In genomic region chr4:48782686-48783085, GRCm38 (mm10) we compare ENCODE assay signal across 22 mouse cellular contexts.
A peak's percentile ranks its signal among the peaks of the same experiment; 100 is the strongest.
DNase-seq lines count a peak whose midpoint lies in the region; ATAC-seq and TF ChIP-seq lines count a peak whose summit lies in the region.
"Had no signal": no experiment of that assay in that cellular context is flagged by ENCODE, and none has a peak within 500 bp of the region (broad histone marks: within the 10 kb centered on the region; RNA-seq: fewer than 3 reads in every experiment).

No protein-coding gene starts in this region.

- H3K36me3 ChIP-seq in heart, adult 2 months (ENCODE audit: control insufficient read depth, insufficient read depth, low read length), result no peaks in the 10 kb centered on the region
- no peaks in the 10 kb centered on the region for H3K36me3 ChIP-seq in hindbrain, postnatal 0 days (ENCODE audit: insufficient read depth, low read length)
- H3K36me3 ChIP-seq in hindbrain, embryonic 10.5 days, result no peaks in the 10 kb centered on the region
- H3K36me3 ChIP-seq: embryonic facial prominence, embryonic 12.5 days; forebrain, embryonic 10.5 days had no signal

- no peak overlapping the region for H3K4me2 ChIP-seq in hindbrain, postnatal 0 days (ENCODE audit: low read depth, low read length)
- H3K4me2 ChIP-seq: embryonic facial prominence, embryonic 12.5 days; forebrain, embryonic 13.5 days; heart, embryonic 11.5 days had no signal

- intact Hi-C loops in heart, adult 2 months (cut with DNase I), result no loop called here

- H3K4me1 ChIP-seq in heart, adult 2 months (ENCODE audit: control insufficient read depth, insufficient read depth, low read length), result no peaks in the 10 kb centered on the region
- H3K4me1 ChIP-seq in hindbrain, postnatal 0 days (ENCODE audit: insufficient read depth, low read length), result no peaks in the 10 kb centered on the region
- 0 out of 2 replicates have a peak, but pooled peaks cover 7% of the 10 kb centered on the region for H3K4me1 ChIP-seq in hindbrain, embryonic 10.5 days (replicated peaks)
- H3K4me1 ChIP-seq: embryonic facial prominence, embryonic 12.5 days had no signal

- H3K9ac ChIP-seq in heart, adult 2 months (ENCODE audit: low read depth, low read length), result no peak overlapping the region
- no peak overlapping the region for H3K9ac ChIP-seq in hindbrain, postnatal 0 days (replicated peaks; ENCODE audit: low read length)
- H3K9ac ChIP-seq: embryonic facial prominence, embryonic 12.5 days; forebrain, embryonic 13.5 days had no signal

- TF ChIP-seq POLR2A in heart, adult 2 months (IDR thresholded peaks at IDR 0.05; ENCODE audit: insufficient read depth, low read depth, low read length), result no peak
- TF ChIP-seq POLR2A in brain, embryonic 14.5 days (IDR thresholded peaks at IDR 0.05; ENCODE audit: borderline replicate concordance, extremely low read depth, insufficient read depth, insufficient read length, poor library complexity, severe bottlenecking), result no peak

- 65% methylated on average over 3 of the region's 3 CpGs for WGBS in heart, adult 2 months
- WGBS in hindbrain, postnatal 0 days, result 30% methylated on average over 3 of the region's 3 CpGs
- 57% methylated on average over 3 of the region's 3 CpGs for WGBS in hindbrain, embryonic 10.5 days

- no peaks in the 10 kb centered on the region for H3K9me3 ChIP-seq in hindbrain, postnatal 0 days (ENCODE audit: low read length)
- no peaks in the 10 kb centered on the region for H3K9me3 ChIP-seq in hindbrain, embryonic 10.5 days
- H3K9me3 ChIP-seq: embryonic facial prominence, embryonic 12.5 days; forebrain, embryonic 10.5 days; forebrain, embryonic 13.5 days had no signal

- ATAC-seq in hindbrain, postnatal 0 days, result no peak
- ATAC-seq in erythroid progenitor cell, adult 5-6 weeks (replicated peaks; ENCODE audit: low FRiP score, poor library complexity, severe bottlenecking), result no peak
- ATAC-seq: activated CD4-positive, CD25-positive, alpha-beta regulatory T cell, adult 4 months; CD4-positive, CD25-positive, alpha-beta regulatory T cell, adult 4 months; forebrain, embryonic 13.5 days; intestine, postnatal 0 days had no signal

- TF ChIP-seq CTCF in heart, adult 2 months (IDR thresholded peaks at IDR 0.05), result no peak
- TF ChIP-seq CTCF in hindbrain, postnatal 0 days (IDR thresholded peaks at IDR 0.05; ENCODE audit: low read depth), result no peak
- no peak for TF ChIP-seq CTCF in brain, embryonic 14.5 days (IDR thresholded peaks at IDR 0.05; ENCODE audit: borderline replicate concordance, extremely low read depth, insufficient read depth, insufficient read length)

- H3K79me2 ChIP-seq in heart, adult 2 months (replicated peaks; ENCODE audit: control insufficient read depth, insufficient read depth, low read length), result no peaks in the 10 kb centered on the region

- H3K4me3 ChIP-seq in heart, adult 2 months, result no peak overlapping the region
- no peak overlapping the region for H3K4me3 ChIP-seq in hindbrain, postnatal 0 days (ENCODE audit: low read length)
- no peak overlapping the region for H3K4me3 ChIP-seq in hindbrain, embryonic 10.5 days
- H3K4me3 ChIP-seq: embryonic facial prominence, embryonic 12.5 days; erythroblast, embryonic 14.5 days; forebrain, embryonic 10.5 days; forebrain, embryonic 13.5 days had no signal

- no peak for TF ChIP-seq EP300 in heart, adult 2 months (IDR thresholded peaks at IDR 0.05; ENCODE audit: insufficient read depth, low read depth, low read length)

- DNase-seq in heart, adult 11 months, result peak; percentile 61
- DNase-seq in heart, adult 2 months, result no peak
- DNase-seq in hindbrain, postnatal 0 days (ENCODE audit: low spot score), result peak; percentile 29
- no peak for DNase-seq in hindbrain, embryonic 10.5 days (ENCODE audit: low spot score)
- DNase-seq in Muller cell, postnatal 12 days (ENCODE audit: inconsistent ontology term), result peak; percentile 81
- peak; percentile 69 for DNase-seq in brain, embryonic 14.5 days (ENCODE audit: low read depth)
- no peak for DNase-seq in spleen, postnatal 36 days (ENCODE audit: low spot score in 2 of 2)
- DNase-seq: adrenal gland, adult 8-10 months; adrenal gland, postnatal 25 days; cerebellum, adult 18-20 months; cerebellum, adult 9-10 months; cerebellum, postnatal 14 days; gastrocnemius, postnatal 25 days had no signal

- no peaks in the 10 kb centered on the region for H3K27me3 ChIP-seq in heart, adult 2 months (ENCODE audit: control insufficient read depth, insufficient read depth, low read length)
- H3K27me3 ChIP-seq in hindbrain, postnatal 0 days (ENCODE audit: insufficient read depth, low read length), result no peaks in the 10 kb centered on the region
- no peaks in the 10 kb centered on the region for H3K27me3 ChIP-seq in hindbrain, embryonic 10.5 days (ENCODE audit: insufficient read depth, poor library complexity, severe bottlenecking)
- H3K27me3 ChIP-seq: embryonic facial prominence, embryonic 12.5 days; forebrain, embryonic 13.5 days had no signal

- no peak overlapping the region for H3K27ac ChIP-seq in heart, adult 2 months
- H3K27ac ChIP-seq in hindbrain, postnatal 0 days, result no peak overlapping the region
- no peak overlapping the region for H3K27ac ChIP-seq in hindbrain, embryonic 10.5 days
- H3K27ac ChIP-seq: embryonic facial prominence, embryonic 12.5 days; forebrain, embryonic 10.5 days; forebrain, embryonic 13.5 days had no signal

Comparison
In these comparisons a context has a peak if more than half of its experiments do, and no peak if none do; other contexts are left out.
1. DNase-seq: peak in heart, adult 11 months (single experiment), hindbrain, postnatal 0 days (single experiment), Muller cell, postnatal 12 days (single experiment) and brain, embryonic 14.5 days (single experiment); none in heart, adult 2 months (0 of 2), hindbrain, embryonic 10.5 days (single experiment) and spleen, postnatal 36 days (0 of 2).